Mouse (Mus musculus) small intestine, adult 2 months (tissue): Measurements from ENCODE around the gene Zfp869. TPM values are rescaled to one million over a fixed set of nuclear protein-coding genes. Genes with fewer than 3 reads are reported as not detected.
"Not testable (repeated sequence)": the region's sequence is repeated elsewhere in the genome, so short reads cannot be mapped to it uniquely, and the experiment has no call there.

Experiments
- H3K27ac ChIP-seq: fragments of 200-500 bp; 2 replicates; pipeline ENCODE4 v1.5.1; 2012; ENCODE audit warnings: low read depth, low read length, control low read depth, inconsistent platforms; ENCODE audit not compliant: insufficient read depth
- H3K27me3 ChIP-seq: fragments of 200-500 bp; 2 replicates; pipeline ENCODE4 v1.6.1; 2012; ENCODE audit warnings: mild to moderate bottlenecking, moderate library complexity, low read length, inconsistent platforms; ENCODE audit not compliant: control insufficient read depth, insufficient read depth
- H3K36me3 ChIP-seq: fragments of 200-500 bp; 2 replicates; pipeline ENCODE4 v1.6.1; 2012; ENCODE audit warnings: mild to moderate bottlenecking, low read length, control low read depth, inconsistent platforms; ENCODE audit not compliant: control insufficient read depth, insufficient read depth
- H3K4me1 ChIP-seq: fragments of 200-500 bp; 2 replicates; pipeline ENCODE4 v1.6.1; 2012; ENCODE audit warnings: low read length, inconsistent platforms, mixed read lengths; ENCODE audit not compliant: control insufficient read depth, insufficient read depth, insufficient read length
- H3K4me3 ChIP-seq: fragments of 200-500 bp; 2 replicates; pipeline ENCODE4 v1.5.1; 2012; ENCODE audit warnings: low read depth, mild to moderate bottlenecking, control low read depth, inconsistent platforms, low read length, moderate library complexity
- CTCF ChIP-seq: fragments of 200-500 bp; IDR thresholded peaks from 2 replicates; pipeline ENCODE4 v1.5.1; 2012; ENCODE audit warnings: low read depth, mild to moderate bottlenecking, control low read depth, inconsistent platforms, low read length, moderate library complexity, mixed read lengths; ENCODE audit not compliant: insufficient replicate concordance, insufficient read length; ENCODE audit errors: extremely low read depth
- POLR2A ChIP-seq: fragments of 200-500 bp; IDR thresholded peaks from 2 replicates; pipeline ENCODE4 v1.6.1; 2012; ENCODE audit warnings: low read depth, mild to moderate bottlenecking, control low read depth, inconsistent platforms, low read length, moderate library complexity
- WGBS: fragments of 180-500 bp; shearing (Covaris S2); methylation state at CpG from one replicate; pipeline ENCODE4 v1.1.7; 2018; 5-methylcytosine and 5-hydroxymethylcytosine counted together
- polyA plus RNA-seq: library from polyadenylated mRNA; depleted of rRNA; stranded (reverse); fragments of >200 nt; gene quantifications from 2 replicates; pipeline ENCODE4 v1.2.3, GENCODE M21; 2012; rRNA removed

Zfp869 gene
- polyA plus RNA-seq = 0.33 and 0.38 TPM in 2 replicates

GRCm38 (mm10) chr8:69710624-69711023, at the start of gene Zfp869:
Gene Zfp869 (minus strand): TSS chr8:69710724.
- not testable (repeated sequence) for H3K4me3 ChIP-seq, H3K27me3 ChIP-seq, H3K4me1 ChIP-seq, H3K27ac ChIP-seq
- H3K36me3 ChIP-seq = peaks cover 58% of the 10 kb centered on the region
- over 99% methylated on average over 10 of the region's 10 CpGs for WGBS

GRCm38 (mm10) chr8:69758316-69758715, 47.8 kb upstream of the Zfp869 start:
- 83% methylated on average over 5 of the region's 5 CpGs for WGBS
- Histone ChIP-seq H3K4me3 (no peak overlapping the region), H3K4me1 (no peaks in the 10 kb centered on the region), H3K27ac (no peak overlapping the region), H3K36me3 (peaks cover 21% of the 10 kb centered on the region), H3K27me3 (no peaks in the 10 kb centered on the region)
- TF ChIP-seq CTCF = no peak
- no peak for TF ChIP-seq POLR2A

- Histone ChIP-seq H3K27ac (no peak overlapping the region), H3K36me3 (peaks cover 8% of the 10 kb centered on the region), H3K27me3 (no peaks in the 10 kb centered on the region), H3K4me3 (no peak overlapping the region), H3K4me1 (peaks cover 3% of the 10 kb centered on the region; the same call in 1 of the 2 replicates)
- TF ChIP-seq POLR2A (no peak), CTCF (no peak)
- WGBS = 88% methylated on average over 2 of the region's 2 CpGs
Measured at GRCm38 (mm10) chr8:69752437-69752836, 41.9 kb upstream of the Zfp869 start.

DNA sequence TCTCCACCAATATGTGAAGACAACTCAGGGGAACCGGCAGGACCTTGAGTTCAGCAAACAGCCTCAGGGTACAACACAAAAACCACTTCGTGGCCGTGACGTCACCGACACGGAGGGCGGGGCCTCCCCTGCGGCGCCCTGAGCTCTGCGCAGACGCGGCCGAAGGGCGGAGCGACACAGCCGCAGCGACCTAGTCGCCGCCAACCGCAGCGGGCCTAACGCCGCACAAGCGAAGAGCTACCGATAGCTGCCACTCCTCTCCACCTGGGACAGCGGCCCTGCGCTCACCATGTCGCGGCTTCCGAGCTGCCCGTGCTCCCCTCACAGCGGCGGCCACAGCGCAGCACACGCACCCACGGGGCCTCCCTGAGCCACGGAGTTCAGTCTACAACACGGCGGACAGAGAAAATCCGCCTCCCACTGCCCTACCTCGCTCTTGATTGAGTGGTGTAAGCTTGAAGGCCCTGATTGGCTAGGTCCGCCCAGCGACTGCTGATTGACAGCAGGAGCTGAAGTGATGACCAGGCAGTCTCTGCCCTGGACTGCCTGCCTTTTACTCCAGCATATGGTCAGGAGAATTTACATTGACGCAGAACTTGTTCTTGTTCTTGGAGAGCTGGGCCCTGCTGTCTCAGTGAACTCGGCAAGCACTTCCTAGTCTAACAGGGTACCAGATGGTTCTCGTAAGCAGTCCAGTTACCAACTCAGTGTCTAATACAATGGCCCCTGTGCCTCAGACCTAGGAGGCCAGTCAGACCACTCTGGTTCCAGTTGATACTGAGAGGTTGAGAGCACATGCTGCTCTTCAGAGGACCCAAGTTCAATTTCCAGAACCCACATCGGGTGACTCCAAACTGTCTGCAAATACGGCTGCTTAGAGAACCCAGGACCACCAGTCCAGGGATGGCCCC, 39.3 kb upstream of the Zfp869 start, which contains the start of gene Zfp963:
TSS of gene Zfp963 (minus strand) at position 427 of the 911 bp plus-strand sequence.
- peaks cover 3% of the 10 kb centered on the region; the same call in 1 of the 2 replicates for H3K4me1 ChIP-seq
- H3K27ac ChIP-seq = peak within 1 kb of the TSS; percentile 98
- H3K36me3 ChIP-seq = no peaks in the 10 kb centered on the region
- H3K4me3 ChIP-seq = peak within 1 kb of the TSS; percentile 85
- 3% methylated on average over 48 of the region's 48 CpGs for WGBS
- no peaks in the 10 kb centered on the region for H3K27me3 ChIP-seq
- peak; percentile 89 for TF ChIP-seq POLR2A
- no peak for TF ChIP-seq CTCF

DNA sequence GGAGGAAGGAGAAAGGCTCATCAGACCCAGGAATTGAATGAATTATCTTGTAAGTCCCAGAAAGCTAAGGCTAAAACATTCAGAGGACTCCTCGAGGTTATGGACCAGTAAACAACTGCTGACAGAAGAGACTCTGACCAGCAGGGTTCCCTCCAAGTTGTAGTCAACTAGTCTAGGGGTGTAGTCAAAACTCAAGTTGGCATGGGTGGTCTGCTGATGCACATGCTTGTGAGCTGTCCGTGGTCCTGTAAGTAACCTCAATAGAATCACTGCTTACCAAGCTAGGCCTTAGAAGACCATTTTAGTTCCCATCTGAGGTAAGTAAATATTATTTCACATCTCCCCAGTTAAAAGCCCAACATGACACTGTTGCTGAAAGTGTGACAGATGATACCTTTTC, 30.7 kb upstream of the Zfp869 start:
- Histone ChIP-seq H3K4me3 (no peak overlapping the region), H3K27ac (no peak overlapping the region), H3K4me1 (peaks cover 9% of the 10 kb centered on the region; the same call in 1 of the 2 replicates), H3K27me3 (no peaks in the 10 kb centered on the region), H3K36me3 (peaks cover 9% of the 10 kb centered on the region)
- WGBS = 67% methylated on average over 2 of the region's 2 CpGs
- no peak for TF ChIP-seq POLR2A
- TF ChIP-seq CTCF = no peak

DNA sequence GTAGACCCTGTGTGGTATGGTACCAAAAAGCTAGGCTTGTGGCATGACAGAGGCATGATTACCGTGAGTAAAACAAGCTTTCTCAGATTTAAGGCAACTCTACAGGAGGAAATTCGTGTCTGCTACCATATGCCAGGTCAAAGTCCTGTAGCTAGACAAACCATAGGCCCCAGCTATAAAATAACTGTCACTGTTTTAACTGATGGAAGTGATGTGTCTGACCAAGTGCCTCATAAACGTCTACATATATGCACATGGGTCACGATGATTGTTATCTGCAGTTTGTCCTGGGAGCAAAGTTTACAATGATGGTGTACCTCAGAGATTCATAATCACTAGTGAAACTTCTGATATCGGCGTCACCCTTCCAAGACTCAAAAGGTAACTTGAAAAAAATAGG, 30.2 kb upstream of the Zfp869 start:
- peaks cover 9% of the 10 kb centered on the region; the same call in 1 of the 2 replicates for H3K4me1 ChIP-seq
- WGBS = 30% methylated on average over 6 of the region's 6 CpGs
- TF ChIP-seq CTCF (no peak), POLR2A (no peak)
- peak overlapping the region; percentile 1; the same call in 1 of the 2 replicates for H3K27ac ChIP-seq
- peaks cover 9% of the 10 kb centered on the region for H3K36me3 ChIP-seq
- no peaks in the 10 kb centered on the region for H3K27me3 ChIP-seq
- H3K4me3 ChIP-seq = no peak overlapping the region

DNA sequence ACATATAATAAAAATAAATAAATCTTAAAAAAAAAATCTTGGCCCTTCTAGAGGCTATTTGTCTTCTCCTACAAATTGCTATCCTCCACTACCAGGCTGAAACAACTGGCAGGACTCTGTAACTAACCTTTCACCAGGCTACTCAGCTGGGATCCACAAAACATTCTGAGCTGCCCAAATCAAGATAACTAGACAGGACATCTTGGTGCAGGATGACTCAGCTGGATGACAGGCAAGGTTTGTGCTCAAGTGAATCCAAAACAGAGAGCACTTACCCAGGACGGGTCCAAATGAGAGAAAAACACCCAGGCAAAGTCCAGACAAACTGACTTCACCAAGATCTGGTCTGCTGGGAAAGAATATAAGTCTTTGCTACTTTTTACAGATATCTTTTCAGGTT, 25.0 kb upstream of the Zfp869 start:
- Histone ChIP-seq H3K27ac (no peak overlapping the region), H3K4me1 (peaks cover 4% of the 10 kb centered on the region; the same call in 1 of the 2 replicates), H3K27me3 (no peaks in the 10 kb centered on the region), H3K4me3 (no peak overlapping the region), H3K36me3 (no peaks in the 10 kb centered on the region)
- TF ChIP-seq CTCF (no peak), POLR2A (no peak)
- WGBS = 72% methylated on average over 1 of the region's 1 CpGs
